In the genomic region with DNA sequence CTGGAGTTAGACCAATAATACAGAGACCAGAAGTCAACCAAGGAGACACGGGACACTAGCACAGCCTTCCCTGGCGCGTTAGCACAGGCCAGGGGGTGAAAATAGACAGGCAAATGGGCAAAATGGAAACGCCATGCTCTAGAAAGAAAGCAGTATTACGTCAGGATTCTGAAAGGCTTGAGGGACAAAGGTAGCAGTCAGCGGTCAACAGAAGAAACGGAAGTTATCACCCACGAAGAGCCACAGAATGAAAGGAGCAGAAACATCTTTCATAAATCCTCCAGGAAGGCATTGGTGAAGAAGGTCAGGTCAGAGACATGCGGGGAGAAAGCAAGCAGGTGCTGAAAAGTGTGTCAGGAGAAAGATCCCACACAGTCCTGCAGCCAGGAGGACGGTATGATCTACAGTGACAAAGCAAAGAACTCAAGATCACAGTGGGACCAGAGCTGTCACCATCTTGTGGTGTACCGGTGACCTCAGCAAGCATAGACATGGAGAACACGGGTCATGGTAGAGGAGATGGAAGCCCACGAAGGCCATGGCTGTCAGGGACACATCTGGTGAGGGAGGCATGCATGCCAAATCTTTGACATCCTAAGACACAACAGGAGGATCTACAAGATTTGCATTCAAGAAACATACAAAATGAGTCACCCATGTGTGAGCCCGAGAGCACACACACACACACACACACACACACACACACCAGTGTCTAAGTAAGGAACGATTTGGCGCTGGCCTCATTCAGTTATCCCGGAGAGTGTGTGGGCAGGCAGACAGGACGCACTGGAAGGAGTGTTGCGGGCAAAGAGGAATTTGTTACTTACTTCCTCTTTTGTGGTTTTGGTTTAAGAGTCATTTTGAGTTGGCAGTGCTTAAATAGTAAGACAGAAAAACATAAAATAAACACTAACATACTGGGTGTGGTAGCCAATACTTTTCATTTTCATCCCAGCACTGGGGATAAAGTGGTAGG, we compare ENCODE assay signal across 13 mouse cellular contexts.
A peak's percentile ranks its signal among the peaks of the same experiment; 100 is the strongest.
DNase-seq lines count a peak whose midpoint lies in the region; ATAC-seq and TF ChIP-seq lines count a peak whose summit lies in the region.
"Had no signal": no experiment of that assay in that cellular context is flagged by ENCODE, and none has a peak within 500 bp of the region (broad histone marks: within the 10 kb centered on the region; RNA-seq: fewer than 3 reads in every experiment).

No protein-coding gene starts in this region.

- no peak overlapping the region for H3K4me3 ChIP-seq in liver, postnatal 0 days (ENCODE audit: low read depth, low read length)
- H3K4me3 ChIP-seq in liver, embryonic 11.5 days (ENCODE audit: low read depth, low read length), result no peak overlapping the region
- H3K4me3 ChIP-seq in G1E (ENCODE audit: low read depth, low read length), result no peak overlapping the region
- no peak overlapping the region for H3K4me3 ChIP-seq in kidney, embryonic 15.5 days (replicated peaks)
- H3K4me3 ChIP-seq: heart, embryonic 10.5 days; hindbrain, embryonic 15.5 days had no signal

- no peak overlapping the region for H3K9ac ChIP-seq in liver, postnatal 0 days (replicated peaks)
- H3K9ac ChIP-seq in liver, embryonic 11.5 days (ENCODE audit: low read depth, low read length), result no peak overlapping the region
- no peak overlapping the region for H3K9ac ChIP-seq in kidney, embryonic 15.5 days
- H3K9ac ChIP-seq: hindbrain, embryonic 15.5 days had no signal

- peaks cover 3% of the 10 kb centered on the region for H3K4me1 ChIP-seq in liver, postnatal 0 days (ENCODE audit: insufficient read depth)
- H3K4me1 ChIP-seq in liver, embryonic 11.5 days (replicated peaks; ENCODE audit: control insufficient read depth, insufficient read depth, low read length), result no peaks in the 10 kb centered on the region
- H3K4me1 ChIP-seq in G1E (ENCODE audit: insufficient read depth, low read depth, low read length), result peaks cover 12% of the 10 kb centered on the region
- H3K4me1 ChIP-seq in kidney, embryonic 15.5 days, result peaks cover 42% of the 10 kb centered on the region

- no peak for DNase-seq in liver, postnatal 0 days
- no peak for DNase-seq in liver, embryonic 11.5 days (ENCODE audit: low spot score)
- peak; percentile 23 for DNase-seq in G1E (ENCODE audit: low spot score)
- DNase-seq in fibroblast of lung, adult 2 months (ENCODE audit: low read depth), result peak; percentile 68
- DNase-seq in natural killer cell, adult 2 months (ENCODE audit: low spot score in 2 of 2), result peak; percentile 5 to 6
- DNase-seq in layer of hippocampus, adult 9-10 months (ENCODE audit: low spot score), result no peak
- DNase-seq: embryo, embryonic 11 days; kidney, postnatal 14 days; spleen, adult 18-20 months had no signal

- WGBS in liver, postnatal 0 days (ENCODE audit: insufficient replicate concordance), result 41% methylated on average over 19 of the region's 19 CpGs
- 57% methylated on average over 19 of the region's 19 CpGs for WGBS in liver, embryonic 11.5 days
- 82% methylated on average over 19 of the region's 19 CpGs for WGBS in kidney, embryonic 15.5 days

- H3K27me3 ChIP-seq in liver, postnatal 0 days (ENCODE audit: insufficient read depth, low read length), result no peaks in the 10 kb centered on the region
- H3K27me3 ChIP-seq in liver, embryonic 11.5 days (replicated peaks; ENCODE audit: control insufficient read depth, insufficient read depth, low read length), result no peaks in the 10 kb centered on the region
- no peaks in the 10 kb centered on the region for H3K27me3 ChIP-seq in G1E (ENCODE audit: insufficient read depth, low read length)
- H3K27me3 ChIP-seq in kidney, embryonic 15.5 days, result no peaks in the 10 kb centered on the region
- H3K27me3 ChIP-seq: hindbrain, embryonic 15.5 days had no signal

- H3K9me3 ChIP-seq in liver, postnatal 0 days (ENCODE audit: low read length), result no peaks in the 10 kb centered on the region
- H3K9me3 ChIP-seq in liver, embryonic 11.5 days (ENCODE audit: control insufficient read depth, low read length), result no peaks in the 10 kb centered on the region
- H3K9me3 ChIP-seq in G1E (replicated peaks), result no peaks in the 10 kb centered on the region
- H3K9me3 ChIP-seq in kidney, embryonic 15.5 days (replicated peaks), result no peaks in the 10 kb centered on the region
- H3K9me3 ChIP-seq: heart, embryonic 10.5 days; hindbrain, embryonic 15.5 days had no signal

- H3K36me3 ChIP-seq in liver, postnatal 0 days (replicated peaks; ENCODE audit: insufficient read depth, low read length), result no peaks in the 10 kb centered on the region
- peaks cover 4% of the 10 kb centered on the region for H3K36me3 ChIP-seq in liver, embryonic 11.5 days (ENCODE audit: control insufficient read depth, insufficient read depth, low read length)
- peaks cover 27% of the 10 kb centered on the region for H3K36me3 ChIP-seq in G1E (replicated peaks)
- H3K36me3 ChIP-seq in kidney, embryonic 15.5 days, result peaks cover 19% of the 10 kb centered on the region
- H3K36me3 ChIP-seq: hindbrain, embryonic 15.5 days had no signal

- ATAC-seq in liver, postnatal 0 days, result peak; percentile 33
- ATAC-seq in liver, embryonic 11.5 days (replicated peaks; ENCODE audit: low FRiP score), result no peak
- ATAC-seq in G1E (ENCODE audit: extremely low read depth, insufficient number of reproducible peaks, low FRiP score, poor library complexity, severe bottlenecking), result peak; percentile 76
- no peak for ATAC-seq in kidney, embryonic 15.5 days (replicated peaks; ENCODE audit: low FRiP score)
- ATAC-seq: forebrain, embryonic 14.5 days had no signal

- H3K27ac ChIP-seq in liver, postnatal 0 days (ENCODE audit: low read depth), result no peak overlapping the region
- H3K27ac ChIP-seq in liver, embryonic 11.5 days (ENCODE audit: low read depth, low read length), result no peak overlapping the region
- no peak overlapping the region for H3K27ac ChIP-seq in kidney, embryonic 15.5 days
- H3K27ac ChIP-seq: heart, embryonic 10.5 days; hindbrain, embryonic 15.5 days had no signal

- TF ChIP-seq CTCF in liver, postnatal 0 days (IDR thresholded peaks at IDR 0.05; ENCODE audit: low read depth), result no peak
- TF ChIP-seq CTCF in G1E (IDR thresholded peaks at IDR 0.05; ENCODE audit: low read depth, low read length), result no peak

- TF ChIP-seq EP300 in liver, postnatal 0 days (IDR thresholded peaks at IDR 0.05; ENCODE audit: low read depth), result no peak

- H3K4me2 ChIP-seq in liver, postnatal 0 days (ENCODE audit: low read depth, low read length), result peak overlapping the region; percentile 33; the same call in 1 of the 2 replicates
- H3K4me2 ChIP-seq in liver, embryonic 11.5 days, result no peak overlapping the region
- no peak overlapping the region for H3K4me2 ChIP-seq in kidney, embryonic 15.5 days
- H3K4me2 ChIP-seq: hindbrain, embryonic 15.5 days had no signal

Comparison
In these comparisons a context has a peak if more than half of its experiments do, and no peak if none do; other contexts are left out.
1. ATAC-seq: peak in liver, postnatal 0 days (single experiment) and G1E (single experiment); none in liver, embryonic 11.5 days (single experiment) and kidney, embryonic 15.5 days (single experiment).
2. DNase-seq: peak in G1E (single experiment), fibroblast of lung, adult 2 months (single experiment) and natural killer cell, adult 2 months (2 of 2); none in liver, postnatal 0 days (single experiment), liver, embryonic 11.5 days (single experiment) and layer of hippocampus, adult 9-10 months (single experiment).